Mouse (Mus musculus): ENCODE results near the gene Lnx1. TPM values are rescaled to one million over a fixed set of nuclear protein-coding genes. Genes with fewer than 3 reads are reported as not detected.

Lnx1 gene
- polyA plus RNA-seq, 1 experiment from 2014 or later, result 0.72 TPM

DNA sequence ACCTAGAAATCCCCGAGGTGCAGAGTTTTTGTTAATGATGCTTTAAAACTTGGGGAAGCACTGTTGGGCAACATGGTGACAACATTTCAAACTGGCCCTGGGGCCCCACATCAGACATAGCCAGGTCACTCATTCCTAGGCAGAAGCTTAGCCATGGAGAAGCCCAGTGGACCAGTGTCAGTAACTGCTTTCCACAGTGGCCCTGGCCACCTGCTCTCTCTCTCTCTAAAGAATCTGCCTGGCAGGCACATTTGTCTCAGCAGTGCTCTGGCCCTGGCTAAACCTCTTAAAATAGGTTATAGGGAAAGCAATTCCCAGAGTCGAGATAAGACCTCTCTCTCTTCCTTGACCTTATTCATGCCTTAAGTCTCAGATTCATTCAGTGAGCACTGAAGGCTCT is 8.9 kb downstream of the Lnx1 start:
- WGBS, result 85% methylated on average over 2 of the region's 2 CpGs

GRCm38 (mm10) chr5:74692411-74693090 is 10.2 kb downstream of the Lnx1 start:
- 87% methylated on average over 6 of the region's 6 CpGs for WGBS
- no peak for DNase-seq (ENCODE audit: low spot score)
- no peaks in the 10 kb centered on the region for H3K9me3 ChIP-seq

More for the DNA sequence above, 8.9 kb downstream of the Lnx1 start:
- no peaks in the 10 kb centered on the region for H3K9me3 ChIP-seq
- H3K4me1 ChIP-seq (replicated peaks), result no peaks in the 10 kb centered on the region
- H3K4me3 ChIP-seq, result no peak overlapping the region
- no peak for DNase-seq (ENCODE audit: low spot score)
- no peaks in the 10 kb centered on the region for H3K27me3 ChIP-seq (ENCODE audit: insufficient read depth, poor library complexity, severe bottlenecking)
- H3K36me3 ChIP-seq, result no peaks in the 10 kb centered on the region
- no peak overlapping the region for H3K27ac ChIP-seq

DNA sequence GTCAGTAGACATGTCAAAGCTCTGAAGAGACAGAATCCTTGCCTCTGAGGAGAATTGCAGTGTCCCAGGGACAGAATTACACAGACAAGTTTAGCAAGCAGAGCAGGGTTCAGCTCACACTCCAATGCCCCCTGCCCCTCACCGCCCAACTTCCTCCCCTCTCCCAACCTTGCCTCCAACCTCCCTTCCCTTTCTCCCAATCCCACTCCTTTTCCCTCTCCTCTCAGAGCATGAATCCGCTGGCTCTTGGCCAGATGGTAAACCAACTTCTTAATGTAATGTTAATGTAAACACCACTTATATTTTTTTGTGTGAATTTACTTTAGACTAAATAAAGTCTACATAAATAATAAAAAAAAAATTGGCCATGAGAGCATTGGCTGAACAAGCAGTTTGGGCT is 13.9 kb downstream of the Lnx1 start:
- Histone ChIP-seq H3K27ac (no peak overlapping the region), H3K27me3 (ENCODE audit: insufficient read depth, poor library complexity, severe bottlenecking) (no peaks in the 10 kb centered on the region), H3K4me1 (replicated peaks) (no peaks in the 10 kb centered on the region), H3K9me3 (no peaks in the 10 kb centered on the region), H3K36me3 (no peaks in the 10 kb centered on the region), H3K4me3 (no peak overlapping the region)
- DNase-seq (ENCODE audit: low spot score), result no peak
- 88% methylated on average over 2 of the region's 2 CpGs for WGBS

More at GRCm38 (mm10) chr5:74692411-74693090, 10.2 kb downstream of the Lnx1 start:
- Histone ChIP-seq H3K4me1 (replicated peaks) (no peaks in the 10 kb centered on the region), H3K27ac (no peak overlapping the region), H3K27me3 (ENCODE audit: insufficient read depth, poor library complexity, severe bottlenecking) (no peaks in the 10 kb centered on the region), H3K4me3 (no peak overlapping the region), H3K36me3 (no peaks in the 10 kb centered on the region)

- H3K27me3 ChIP-seq (ENCODE audit: insufficient read depth, poor library complexity, severe bottlenecking), result no peaks in the 10 kb centered on the region
- H3K4me1 ChIP-seq (replicated peaks), result no peaks in the 10 kb centered on the region
- no peak overlapping the region for H3K4me3 ChIP-seq
- no peaks in the 10 kb centered on the region for H3K36me3 ChIP-seq
- no peak overlapping the region for H3K27ac ChIP-seq
- no peaks in the 10 kb centered on the region for H3K9me3 ChIP-seq
- 84% methylated on average over 5 of the region's 5 CpGs for WGBS
- no peak for DNase-seq (ENCODE audit: low spot score)
Observed at GRCm38 (mm10) chr5:74684944-74685343, 17.8 kb downstream of the Lnx1 start.

GRCm38 (mm10) chr5:74683832-74684231 is 18.9 kb downstream of the Lnx1 start:
- H3K27ac ChIP-seq, result no peak overlapping the region
- no peaks in the 10 kb centered on the region for H3K4me1 ChIP-seq (replicated peaks)
- 79% methylated on average over 2 of the region's 2 CpGs for WGBS
- no peaks in the 10 kb centered on the region for H3K36me3 ChIP-seq
- DNase-seq (ENCODE audit: low spot score), result no peak
- H3K9me3 ChIP-seq, result no peaks in the 10 kb centered on the region
- H3K27me3 ChIP-seq (ENCODE audit: insufficient read depth, poor library complexity, severe bottlenecking), result no peaks in the 10 kb centered on the region
- H3K4me3 ChIP-seq, result no peak overlapping the region

DNA sequence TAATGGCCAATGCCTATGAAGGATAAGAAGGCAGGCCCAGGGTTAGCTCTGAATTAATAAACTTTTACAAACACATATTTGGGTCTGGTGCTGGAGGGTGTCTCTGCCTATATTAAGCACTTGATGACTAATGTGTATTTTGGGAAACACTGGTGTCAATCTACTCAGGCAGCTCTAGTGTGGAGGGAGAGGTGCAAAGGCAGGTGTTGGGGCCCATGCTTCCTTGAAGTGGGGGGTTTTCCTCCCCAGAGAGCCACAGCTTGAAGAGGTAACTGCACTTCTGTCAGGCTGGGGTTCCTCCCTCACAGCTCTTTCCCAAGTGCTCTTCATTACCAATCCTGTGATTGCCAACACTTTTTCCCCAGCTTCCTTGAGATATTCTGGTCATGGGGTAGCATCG is 20.0 kb downstream of the Lnx1 start:
- Histone ChIP-seq H3K9me3 (no peaks in the 10 kb centered on the region), H3K36me3 (no peaks in the 10 kb centered on the region), H3K27me3 (ENCODE audit: insufficient read depth, poor library complexity, severe bottlenecking) (no peaks in the 10 kb centered on the region), H3K4me1 (replicated peaks) (peaks cover under 1% of the 10 kb centered on the region; the same call in 1 of the 2 replicates), H3K27ac (no peak overlapping the region), H3K4me3 (no peak overlapping the region)
- no peak for DNase-seq (ENCODE audit: low spot score)
- WGBS, result 91% methylated on average over 1 of the region's 1 CpGs

- Histone ChIP-seq H3K4me1 (replicated peaks) (peaks cover 5% of the 10 kb centered on the region; the same call in 1 of the 2 replicates), H3K27ac (no peak overlapping the region), H3K36me3 (no peaks in the 10 kb centered on the region), H3K4me3 (no peak overlapping the region), H3K9me3 (no peaks in the 10 kb centered on the region), H3K27me3 (ENCODE audit: insufficient read depth, poor library complexity, severe bottlenecking) (no peaks in the 10 kb centered on the region)
- no peak for DNase-seq (ENCODE audit: low spot score)
- WGBS, result 85% methylated on average over 7 of the region's 7 CpGs
Observed at GRCm38 (mm10) chr5:74679631-74680030, 23.1 kb downstream of the Lnx1 start.

- H3K4me3 ChIP-seq, result no peak overlapping the region
- no peaks in the 10 kb centered on the region for H3K9me3 ChIP-seq
- H3K27me3 ChIP-seq (ENCODE audit: insufficient read depth, poor library complexity, severe bottlenecking), result no peaks in the 10 kb centered on the region
- DNase-seq (ENCODE audit: low spot score), result no peak
- peaks cover 5% of the 10 kb centered on the region; the same call in 1 of the 2 replicates for H3K4me1 ChIP-seq (replicated peaks)
- WGBS, result 92% methylated on average over 5 of the region's 5 CpGs
- no peaks in the 10 kb centered on the region for H3K36me3 ChIP-seq
- H3K27ac ChIP-seq, result no peak overlapping the region
Observed at GRCm38 (mm10) chr5:74678693-74679092, 24.0 kb downstream of the Lnx1 start.

- no peak overlapping the region for H3K4me3 ChIP-seq
- no peak for DNase-seq (ENCODE audit: low spot score)
- no peaks in the 10 kb centered on the region for H3K27me3 ChIP-seq (ENCODE audit: insufficient read depth, poor library complexity, severe bottlenecking)
- 78% methylated on average over 19 of the region's 19 CpGs for WGBS
- no peak overlapping the region for H3K27ac ChIP-seq
- H3K9me3 ChIP-seq, result no peaks in the 10 kb centered on the region
- peaks cover 5% of the 10 kb centered on the region; the same call in 1 of the 2 replicates for H3K4me1 ChIP-seq (replicated peaks)
- no peaks in the 10 kb centered on the region for H3K36me3 ChIP-seq
Observed at GRCm38 (mm10) chr5:74677399-74678338, 25.0 kb downstream of the Lnx1 start.

DNA sequence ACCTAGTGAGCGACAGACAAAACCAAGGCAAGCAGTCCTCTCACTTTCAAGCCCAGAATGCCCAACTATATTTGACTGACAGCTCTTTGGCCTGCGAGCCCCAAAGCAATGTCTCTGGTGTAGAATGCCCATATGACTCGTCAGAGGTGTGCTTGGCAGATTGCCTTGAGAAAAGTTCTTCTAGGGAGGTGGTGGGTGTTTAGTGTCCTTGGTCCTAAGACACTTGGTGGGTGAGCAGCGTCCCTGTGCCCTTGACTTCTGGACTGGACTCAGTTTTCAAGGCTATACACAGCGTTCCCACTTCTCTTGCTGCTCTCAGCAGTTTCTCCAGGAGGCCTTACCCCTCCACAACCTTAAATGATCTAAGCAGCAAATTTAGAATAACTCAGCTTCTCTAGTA is 30.2 kb downstream of the Lnx1 start:
- Histone ChIP-seq H3K9me3 (no peaks in the 10 kb centered on the region), H3K27me3 (ENCODE audit: insufficient read depth, poor library complexity, severe bottlenecking) (no peaks in the 10 kb centered on the region), H3K4me1 (replicated peaks) (peaks cover 2% of the 10 kb centered on the region; the same call in 1 of the 2 replicates), H3K27ac (no peak overlapping the region), H3K4me3 (no peak overlapping the region), H3K36me3 (no peaks in the 10 kb centered on the region)
- no peak for DNase-seq (ENCODE audit: low spot score)
- 90% methylated on average over 5 of the region's 5 CpGs for WGBS

DNA sequence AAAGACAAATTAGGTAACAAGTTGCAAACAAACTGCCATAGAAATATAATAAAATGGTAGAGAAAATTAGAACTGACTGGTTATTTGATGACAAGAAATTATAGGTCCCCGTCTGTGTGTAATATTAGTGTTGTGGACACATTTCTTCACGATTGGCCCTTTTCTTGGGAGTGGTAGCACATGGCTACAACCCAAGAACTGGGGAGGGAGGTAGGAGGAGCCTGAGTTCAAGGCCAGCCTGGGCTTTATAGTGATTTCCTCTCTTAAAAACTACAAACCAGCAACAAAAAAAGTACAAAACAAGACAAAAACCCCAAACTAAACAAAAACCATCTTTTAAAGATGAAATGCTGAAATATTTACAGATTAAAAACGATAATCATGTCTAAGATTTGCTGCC is 31.8 kb downstream of the Lnx1 start:
- no peaks in the 10 kb centered on the region for H3K4me1 ChIP-seq (replicated peaks)
- H3K4me3 ChIP-seq, result no peak overlapping the region
- H3K27me3 ChIP-seq (ENCODE audit: insufficient read depth, poor library complexity, severe bottlenecking), result no peaks in the 10 kb centered on the region
- no peaks in the 10 kb centered on the region for H3K36me3 ChIP-seq
- no peaks in the 10 kb centered on the region for H3K9me3 ChIP-seq
- 81% methylated on average over 3 of the region's 3 CpGs for WGBS
- H3K27ac ChIP-seq, result no peak overlapping the region
- no peak for DNase-seq (ENCODE audit: low spot score)

DNA sequence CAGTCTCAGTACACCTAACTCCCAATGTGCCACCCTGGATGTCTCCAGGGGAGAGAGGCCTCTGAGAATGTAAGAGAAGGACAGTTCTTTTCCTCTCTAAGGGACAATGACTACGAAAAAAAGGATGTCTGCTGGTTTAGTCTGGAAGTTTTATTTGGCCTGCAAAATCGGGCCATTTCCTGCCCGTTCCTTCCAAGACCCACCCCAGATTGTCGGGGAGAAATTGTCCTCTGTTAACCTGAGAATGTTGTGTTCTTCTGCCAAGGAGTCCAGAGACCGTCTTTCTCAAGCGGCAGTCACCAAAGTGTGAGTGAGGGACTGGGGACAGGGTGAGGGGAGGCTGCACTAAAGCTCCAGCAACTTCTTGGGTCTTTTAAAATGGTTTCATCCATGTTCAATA is 32.8 kb downstream of the Lnx1 start:
- H3K27ac ChIP-seq, result no peak overlapping the region
- WGBS, result 89% methylated on average over 6 of the region's 6 CpGs
- H3K9me3 ChIP-seq, result no peaks in the 10 kb centered on the region
- no peak overlapping the region for H3K4me3 ChIP-seq
- H3K27me3 ChIP-seq (ENCODE audit: insufficient read depth, poor library complexity, severe bottlenecking), result no peaks in the 10 kb centered on the region
- no peak for DNase-seq (ENCODE audit: low spot score)
- H3K36me3 ChIP-seq, result no peaks in the 10 kb centered on the region
- H3K4me1 ChIP-seq (replicated peaks), result no peaks in the 10 kb centered on the region

DNA sequence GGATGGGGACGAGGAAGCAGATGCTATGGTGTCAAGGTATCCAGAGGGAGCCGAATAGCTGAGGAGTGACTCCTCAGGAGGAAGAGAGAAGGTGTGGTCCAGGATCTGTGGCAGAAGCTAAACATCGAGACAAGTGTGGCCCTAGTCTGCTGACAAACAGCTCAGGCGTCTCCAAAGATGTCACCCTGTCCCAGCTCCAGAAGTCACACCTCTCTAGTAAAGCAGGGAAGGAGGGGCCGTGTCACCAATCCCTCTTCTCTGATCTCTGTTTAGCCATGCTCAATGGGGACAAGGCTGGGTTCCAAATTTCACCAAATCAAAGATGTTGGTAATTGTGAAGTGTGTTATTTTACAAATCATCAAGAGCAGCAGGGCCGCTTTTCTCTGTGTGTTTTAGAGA is 33.8 kb downstream of the Lnx1 start:
- DNase-seq (ENCODE audit: low spot score), result no peak
- Histone ChIP-seq H3K36me3 (no peaks in the 10 kb centered on the region), H3K27me3 (ENCODE audit: insufficient read depth, poor library complexity, severe bottlenecking) (no peaks in the 10 kb centered on the region), H3K4me1 (replicated peaks) (no peaks in the 10 kb centered on the region), H3K27ac (no peak overlapping the region), H3K9me3 (no peaks in the 10 kb centered on the region), H3K4me3 (no peak overlapping the region)
- WGBS, result 79% methylated on average over 6 of the region's 6 CpGs

Data from hindbrain, embryonic 10.5 days (tissue).